Mouse (Mus musculus) adrenal gland, adult (tissue): ENCODE measurements around the gene C2cd2.
"Not testable (repeated sequence)": the region's sequence is repeated elsewhere in the genome, so short reads cannot be mapped to it uniquely, and the experiment has no call there.

Source experiments
- DNase-seq, 2 experiments: peaks; one replicate each; pipeline ENCODE4 v3.0.0; 2022 to 2023; ENCODE audit warnings: low spot score in 1 of 2; ENCODE audit not compliant: inconsistent age in 2 of 2

C2cd2 gene

GRCm38 (mm10) chr16:97962151-97962948 is at the start of gene C2cd2, which contains the start of gene Zbtb21:
TSS of gene C2cd2 (minus strand) at chr16:97962598.
TSS of gene Zbtb21 (minus strand) at chr16:97962622.
- DNase-seq, result peak; percentile 98 to 99

DNA sequence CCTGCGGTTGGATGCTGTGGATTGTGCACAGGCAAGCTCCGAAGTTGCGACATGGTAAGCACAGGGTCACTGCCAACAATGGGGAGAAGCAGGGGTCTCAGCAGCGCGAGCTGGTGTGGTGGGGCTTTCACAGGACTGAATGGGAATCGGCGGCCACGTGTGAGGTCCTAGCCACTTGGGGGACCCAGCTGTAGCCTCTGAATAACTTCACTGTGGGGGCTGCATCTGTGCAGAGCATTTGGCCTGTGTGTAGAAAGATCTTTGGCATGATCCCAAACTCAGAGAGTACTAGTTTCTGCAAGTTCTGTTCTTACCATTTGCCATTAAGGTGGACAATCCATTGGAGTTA is 35.0 kb upstream of the C2cd2 start:
- not testable (repeated sequence) for DNase-seq

DNA sequence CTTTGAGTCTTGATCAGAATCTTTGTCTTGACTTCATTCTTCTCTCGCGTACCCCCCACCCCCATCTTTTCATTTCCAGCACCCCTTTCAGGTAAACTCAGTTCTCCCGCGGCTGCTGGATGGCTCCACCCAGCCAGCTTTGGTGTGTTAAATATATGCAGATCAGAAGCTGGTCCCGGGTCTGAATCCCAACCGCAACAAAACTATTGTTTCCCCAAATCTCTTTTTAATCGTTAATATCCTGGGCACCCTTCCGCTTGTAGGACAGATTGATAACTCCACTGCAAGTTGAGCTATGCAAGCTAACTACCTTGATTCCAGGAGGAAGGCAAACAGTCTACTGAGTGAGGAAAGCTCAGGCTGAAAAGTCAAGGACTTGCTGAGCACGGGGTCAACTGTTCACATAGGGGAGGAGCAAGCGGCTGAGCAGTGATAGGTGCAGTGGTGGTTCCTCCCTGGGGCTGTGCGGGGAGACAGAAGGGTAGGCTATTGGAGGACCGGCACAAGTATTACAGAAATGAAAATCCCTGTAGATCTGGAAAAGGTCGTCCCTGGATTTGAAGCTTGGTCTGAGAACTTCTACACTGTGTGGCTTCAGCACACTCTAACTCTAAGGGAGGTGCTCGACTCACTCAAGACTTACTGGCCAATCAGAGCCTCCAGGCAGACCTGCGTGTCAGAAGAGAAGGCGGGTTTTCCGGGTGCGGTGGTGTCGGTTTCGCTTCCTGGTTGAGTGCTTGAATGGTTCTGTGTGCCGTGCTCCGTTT is 34.4 kb upstream of the C2cd2 start, which contains the start of gene B230307C23Rik:
TSS of gene B230307C23Rik (plus strand) at position 700 of the 767 bp plus-strand sequence.
- DNase-seq, result peak; percentile 92 to 97

GRCm38 (mm10) chr16:97995849-97996615 is 33.6 kb upstream of the C2cd2 start:
- peak; percentile 83 to 91 for DNase-seq

GRCm38 (mm10) chr16:97992477-97992876 is 30.1 kb upstream of the C2cd2 start:
- not testable (repeated sequence) for DNase-seq

DNA sequence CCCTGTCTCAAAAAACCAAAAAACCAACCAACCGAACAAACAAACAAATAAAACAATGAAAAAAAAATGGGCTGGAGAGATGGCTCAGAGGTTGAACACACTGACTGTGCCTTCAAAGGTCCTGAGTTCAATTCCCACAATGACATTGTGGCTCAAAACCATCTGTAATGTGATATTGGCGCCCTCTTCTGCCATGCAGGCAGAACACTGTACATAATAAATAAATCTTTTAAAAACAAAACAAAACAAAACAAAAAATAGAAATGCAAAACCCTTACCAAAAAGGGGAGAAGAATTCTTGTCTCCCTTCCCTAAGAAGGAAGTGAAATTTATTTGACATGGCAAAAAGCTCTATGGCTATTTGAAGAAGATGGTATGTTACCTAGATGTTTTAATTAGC is 29.1 kb upstream of the C2cd2 start:
- no peak for DNase-seq

- no peak for DNase-seq
Observed at GRCm38 (mm10) chr16:97984589-97984988, 22.2 kb upstream of the C2cd2 start.

- no peak for DNase-seq
Observed at GRCm38 (mm10) chr16:97981362-97981761, 19.0 kb upstream of the C2cd2 start.

DNA sequence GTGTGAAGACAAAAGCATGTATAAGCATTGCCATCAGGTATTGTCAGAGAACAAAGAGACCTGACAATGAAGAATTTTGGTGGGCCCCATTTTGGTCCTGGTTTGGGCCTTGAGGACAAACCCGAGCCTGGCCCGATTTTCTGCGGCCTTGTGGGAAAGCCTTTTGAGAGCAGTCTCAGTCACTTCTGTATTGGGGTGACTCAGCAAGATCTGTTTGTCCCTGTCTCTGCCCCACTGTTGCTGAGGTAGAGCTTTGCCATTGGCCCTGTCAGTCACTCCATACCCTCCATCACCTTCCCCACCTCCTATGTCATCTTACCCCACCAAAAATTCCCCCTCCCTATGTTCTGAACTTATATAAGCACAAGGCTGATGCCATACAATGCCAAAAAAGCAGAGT is 15.3 kb upstream of the C2cd2 start:
- DNase-seq, result no peak

GRCm38 (mm10) chr16:97977277-97977676 is 14.9 kb upstream of the C2cd2 start:
- DNase-seq, result no peak

DNA sequence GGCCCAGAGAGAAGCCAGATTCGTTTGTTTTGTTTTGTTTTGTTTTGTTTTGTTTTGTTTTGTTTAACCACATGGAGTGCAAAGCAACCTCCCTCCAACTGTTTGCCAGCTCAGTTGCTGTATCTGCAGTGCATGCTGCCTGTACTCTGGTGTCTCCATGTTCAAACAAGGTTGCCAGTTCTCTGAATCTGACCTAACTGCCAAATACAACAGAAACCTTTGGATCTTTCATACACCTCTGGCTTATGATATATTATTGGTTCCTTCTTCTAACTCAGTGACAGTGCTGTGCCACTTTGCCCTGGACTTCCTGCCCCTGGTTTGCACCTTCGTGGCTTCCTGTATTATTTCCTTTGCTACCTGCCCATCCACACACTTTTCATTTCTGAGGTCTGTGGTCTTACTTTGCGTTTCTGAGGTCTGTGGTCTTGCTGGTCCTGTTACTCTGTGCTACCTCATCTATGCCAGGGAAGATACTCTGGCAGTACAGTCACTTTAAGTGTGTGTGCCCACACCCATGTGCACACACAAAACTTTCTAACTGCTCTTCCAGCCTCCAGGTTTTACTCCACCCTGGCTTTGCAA is 1.6 kb upstream of the C2cd2 start:
- DNase-seq, result no peak

DNA sequence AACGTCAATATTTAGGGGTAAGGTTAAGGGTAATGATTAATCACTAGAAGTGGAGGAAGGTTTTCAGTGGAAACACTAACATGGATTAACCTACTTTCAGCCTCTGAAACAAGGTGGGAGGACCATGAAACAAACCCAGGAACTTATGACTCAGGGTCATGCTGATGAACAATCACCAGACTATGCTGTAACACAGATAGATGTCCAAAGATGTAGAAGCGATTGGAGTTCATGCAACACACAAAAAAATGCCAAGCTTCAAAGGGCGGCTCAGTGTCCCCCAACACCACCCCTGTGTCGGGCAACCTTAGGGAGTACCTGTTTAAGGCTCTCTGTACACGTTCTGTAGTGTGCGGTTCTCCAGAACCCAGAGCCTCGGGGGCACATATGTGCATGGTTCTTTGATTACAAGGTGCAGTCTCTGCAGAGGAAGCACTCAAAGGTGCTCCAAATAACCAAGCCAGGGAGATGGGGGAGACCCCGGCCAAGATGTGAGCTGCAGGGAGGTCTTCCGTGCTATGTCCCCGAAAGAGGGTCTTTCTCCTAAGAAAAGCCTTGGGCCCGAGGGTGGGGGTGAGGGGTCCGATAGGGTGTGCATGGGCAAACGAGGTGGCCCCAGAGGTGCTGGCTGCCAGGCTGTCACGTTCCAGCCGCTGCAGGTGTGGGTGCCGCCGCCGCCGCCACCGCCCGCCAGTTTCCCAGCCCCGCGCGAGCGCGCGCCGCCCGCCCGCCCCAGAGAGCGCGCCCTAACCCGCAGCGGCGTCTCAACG is 832 bp downstream of the C2cd2 start:
- DNase-seq, result peak in 1 of 2 experiments; percentile 84

DNA sequence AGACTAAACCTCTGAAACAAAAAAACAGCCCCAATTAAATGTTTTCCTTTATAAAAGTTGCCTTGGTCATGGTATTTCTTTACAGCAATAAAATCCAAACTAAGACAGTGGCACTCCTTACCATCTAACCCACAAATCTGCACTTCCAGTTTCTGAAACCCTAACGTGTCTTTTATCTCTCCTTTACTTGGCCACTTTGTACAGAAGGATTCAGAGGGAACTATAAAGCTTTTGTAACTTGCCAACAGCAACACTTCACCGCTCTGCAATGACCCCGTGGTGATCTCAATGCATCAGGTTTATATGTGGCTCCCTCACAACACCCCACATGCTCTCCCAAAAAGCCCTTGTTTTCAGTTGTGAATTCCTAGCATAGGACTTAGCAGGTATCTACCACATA is 2.0 kb downstream of the C2cd2 start:
- DNase-seq, result no peak

DNA sequence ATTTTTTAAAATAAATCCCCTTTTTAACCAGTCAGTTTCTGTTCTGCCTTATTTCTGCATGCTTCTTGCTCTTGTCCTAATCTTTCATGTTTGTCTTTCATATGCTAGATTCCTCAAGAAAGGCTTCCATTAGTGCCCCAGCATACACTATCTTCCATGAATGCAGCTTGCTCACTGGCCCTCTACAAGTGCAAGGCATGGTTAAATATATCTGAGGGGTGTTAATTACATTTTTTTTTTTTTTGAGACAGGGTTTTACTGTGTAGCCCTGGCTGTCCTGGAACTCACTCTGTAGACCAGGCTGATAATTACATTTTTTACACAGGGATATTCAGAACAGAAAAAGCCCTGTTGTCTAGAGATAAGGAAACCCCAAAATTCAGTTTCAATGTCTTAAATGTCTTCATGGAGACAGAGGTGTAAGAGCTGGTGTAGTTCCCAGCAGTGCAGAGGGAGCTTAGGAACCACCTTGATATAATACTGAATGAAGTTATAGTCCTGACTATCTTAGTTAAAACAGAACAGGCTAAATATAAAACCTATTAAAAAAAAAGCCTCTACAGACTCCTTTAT is 3.9 kb downstream of the C2cd2 start:
- no peak for DNase-seq

DNA sequence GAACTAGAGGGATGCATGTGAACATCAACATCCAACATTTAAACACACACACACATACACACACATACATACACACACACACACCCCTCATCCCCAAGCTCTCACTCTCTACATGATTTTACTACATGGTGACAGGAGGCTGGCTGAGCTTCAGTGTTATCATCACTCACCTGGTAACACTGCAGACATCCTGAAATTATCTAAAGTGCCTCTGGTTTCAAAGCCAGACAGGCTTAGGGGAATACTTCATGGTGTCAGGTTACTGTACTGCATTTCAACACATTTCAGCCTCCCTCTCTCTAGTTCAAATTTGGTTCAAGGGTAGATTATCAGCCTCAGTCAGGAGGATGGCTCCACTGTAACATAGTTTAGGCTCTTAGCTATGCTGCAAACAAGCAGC is 4.8 kb downstream of the C2cd2 start:
- peak in 1 of 2 experiments; percentile 49 for DNase-seq

DNA sequence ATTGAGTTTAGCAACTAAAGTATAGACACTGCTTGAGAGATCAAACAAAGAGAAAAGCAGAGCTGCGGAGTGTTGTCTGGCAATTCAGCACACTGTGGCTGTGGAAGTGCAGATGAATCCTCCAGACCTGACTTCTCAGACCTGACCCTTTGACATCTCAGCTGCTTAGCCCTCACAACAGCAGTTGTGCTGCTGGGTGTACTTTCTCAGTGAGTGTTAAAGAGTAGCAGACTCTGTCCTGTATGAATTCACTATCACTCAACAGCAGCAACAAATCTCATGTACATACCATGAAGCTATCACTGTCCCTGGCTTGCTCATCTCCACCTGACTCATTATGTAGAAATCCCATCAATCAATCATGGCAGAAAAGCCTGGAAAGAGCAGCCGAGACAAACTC is 6.4 kb downstream of the C2cd2 start:
- DNase-seq, result peak in 1 of 2 experiments; percentile 65

DNA sequence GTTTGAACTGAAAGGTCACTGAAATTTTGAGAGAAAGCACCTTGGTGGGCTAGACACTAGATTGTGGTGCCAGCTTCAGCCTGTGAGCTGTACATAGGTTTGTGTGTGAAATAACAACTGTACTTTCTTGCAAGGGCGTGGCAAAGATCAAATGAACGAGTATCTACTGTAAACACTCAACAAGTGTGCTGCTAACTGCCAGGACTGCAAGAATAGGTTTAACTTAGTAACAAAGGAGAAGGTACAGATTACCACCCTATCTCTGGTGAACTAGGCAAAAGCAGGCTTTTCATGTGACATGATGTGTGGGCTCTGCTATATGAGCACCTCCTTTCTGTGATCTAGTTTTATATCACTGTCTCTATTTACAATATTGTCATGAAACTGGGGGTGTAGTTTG is 9.1 kb downstream of the C2cd2 start:
- no peak for DNase-seq

DNA sequence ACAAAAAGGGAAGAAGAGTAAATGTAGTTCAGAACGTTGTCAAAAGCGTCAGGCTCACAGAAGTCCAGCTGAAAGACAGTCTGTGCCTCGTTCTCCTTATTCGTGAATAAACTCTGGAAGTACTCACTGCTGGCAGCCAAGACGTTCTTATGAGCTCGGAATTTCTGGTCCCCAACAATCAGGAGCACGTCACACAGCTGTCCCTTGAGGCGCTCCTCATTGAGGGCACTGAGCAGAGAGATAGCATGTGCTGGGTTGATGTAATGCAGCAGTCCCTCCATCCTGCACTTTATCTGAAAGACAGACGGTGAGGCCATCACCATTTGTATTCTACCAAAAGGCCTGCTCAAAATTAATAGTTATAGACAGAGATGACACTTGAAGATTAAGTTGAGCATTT is 9.6 kb downstream of the C2cd2 start:
- DNase-seq, result no peak

DNA sequence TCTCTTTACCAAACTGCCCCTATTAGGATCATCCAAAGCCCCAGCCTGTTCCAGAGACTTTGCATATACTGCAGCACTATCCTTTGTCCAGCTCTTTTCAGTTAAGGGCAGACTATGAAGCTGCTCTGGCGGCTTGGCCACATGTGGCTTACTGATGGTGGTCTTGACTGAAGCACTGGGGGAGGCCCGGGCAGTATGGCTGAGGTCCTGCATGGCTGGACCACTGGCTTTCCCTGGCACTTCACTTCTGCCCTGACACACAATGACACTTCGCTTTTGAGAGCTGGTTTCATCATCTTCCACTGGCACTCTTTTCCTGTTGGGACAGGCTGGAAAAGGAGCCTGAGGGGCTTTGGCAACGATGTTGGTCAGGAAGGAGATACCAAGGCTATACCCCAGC is 10.0 kb downstream of the C2cd2 start:
- DNase-seq, result no peak

- DNase-seq, result no peak
Observed at GRCm38 (mm10) chr16:97950061-97950460, 12.3 kb downstream of the C2cd2 start.
